Comparison of ENCODE assay signal across 10 mouse cellular contexts in the genomic region with DNA sequence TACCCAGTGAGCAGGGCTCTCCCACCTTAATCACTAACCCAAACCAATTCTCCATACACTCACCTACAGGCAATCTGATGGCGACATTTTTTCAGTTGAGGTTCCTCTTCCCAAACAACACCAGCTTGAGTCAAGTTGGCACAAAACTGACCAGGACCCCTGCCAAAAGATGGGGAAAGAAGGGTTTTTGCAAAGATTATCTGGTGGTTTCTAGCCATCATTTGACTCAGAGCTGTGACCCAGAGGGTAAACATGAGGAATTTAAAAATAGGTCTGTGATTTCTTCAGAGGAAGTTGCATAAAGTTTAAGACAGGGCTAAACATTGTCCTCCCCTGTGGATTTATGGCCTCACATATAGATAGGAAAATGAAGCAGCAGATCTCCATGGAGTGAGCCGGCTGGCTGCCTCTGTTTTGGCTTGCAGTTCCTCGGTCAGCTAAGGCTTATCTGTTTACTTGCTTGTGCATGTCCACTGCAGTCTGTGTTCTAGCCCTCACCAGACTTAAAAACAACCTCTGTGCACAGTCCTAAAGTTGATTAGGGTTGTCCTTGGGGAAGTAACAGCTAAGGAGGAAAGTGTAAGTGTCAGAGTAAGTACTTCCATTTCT.
A peak's percentile ranks its signal among the peaks of the same experiment; 100 is the strongest.
DNase-seq lines count a peak whose midpoint lies in the region.
"Had no signal": no experiment of that assay in that cellular context is flagged by ENCODE, and none has a peak within 500 bp of the region (broad histone marks: within the 10 kb centered on the region; RNA-seq: fewer than 3 reads in every experiment).

No protein-coding gene starts in this region.

- DNase-seq in adrenal gland, adult 8-10 months, result peak; percentile 26
- no peak for DNase-seq in adrenal gland, adult 18-20 months (ENCODE audit: low spot score in 2 of 2)
- DNase-seq in 3134 (ENCODE audit: extremely low read depth, insufficient read length, low spot score) (peak; percentile 85), MN1 (ENCODE audit: low spot score) (no peak)
- DNase-seq in adrenal gland, postnatal 36 days, result peak; percentile 28 to 59
- DNase-seq in lung, postnatal 25 days (ENCODE audit: low spot score), result peak; percentile 53
- DNase-seq in natural killer cell, adult 2 months (ENCODE audit: low spot score in 2 of 2), result no peak
- DNase-seq in left cerebral cortex, postnatal 4 days, result no peak
- DNase-seq: B cell, adult 2 months; kidney, adult 11 months had no signal

- intact Hi-C loops in left cerebral cortex, postnatal 4 days (cut with DNase I), result no loop called here

Comparison
In these comparisons a context has a peak if more than half of its experiments do, and no peak if none do; other contexts are left out.
1. DNase-seq: peak in adrenal gland, adult 8-10 months (single experiment), 3134 (single experiment), adrenal gland, postnatal 36 days (2 of 2) and lung, postnatal 25 days (single experiment); none in adrenal gland, adult 18-20 months (0 of 2), MN1 (single experiment), natural killer cell, adult 2 months (0 of 2) and left cerebral cortex, postnatal 4 days (single experiment).